Mouse (Mus musculus) erythroblast, adult 5-6 weeks (primary cell): ENCODE measurements around the gene Lpcat4. TPM values are rescaled to one million over a fixed set of nuclear protein-coding genes. Genes with fewer than 3 reads are reported as not detected.
A peak's percentile ranks its signal among the peaks of the same experiment; 100 is the strongest.
"Not testable (repeated sequence)": the region's sequence is repeated elsewhere in the genome, so short reads cannot be mapped to it uniquely, and the experiment has no call there.

Source experiments
- ATAC-seq: replicated peaks from 2 replicates; pipeline ENCODE4 v1.8.0; 2016; ENCODE audit warnings: moderate number of reproducible peaks, mild to moderate bottlenecking, moderate TSS enrichment, inconsistent platforms; ENCODE audit not compliant: poor library complexity, low FRiP score, severe bottlenecking
- total RNA-seq, 2 experiments: library from RNA; stranded (forward) in 1 of 2; stranded (reverse) in 1 of 2; fragments of 150-400 nt in 1 of 2; fragments of 200-764, 138-1000 nt in 1 of 2; gene quantifications; 2 replicates each; pipeline versions ENCODE4 v1.2.3 to v1.2.4; 2015 to 2017; ENCODE audit warnings: low replicate concordance in 2 of 2

The Lpcat4 gene
- total RNA-seq, 2 experiments from 2014 or later, result 2.6 to 8.6 TPM

DNA sequence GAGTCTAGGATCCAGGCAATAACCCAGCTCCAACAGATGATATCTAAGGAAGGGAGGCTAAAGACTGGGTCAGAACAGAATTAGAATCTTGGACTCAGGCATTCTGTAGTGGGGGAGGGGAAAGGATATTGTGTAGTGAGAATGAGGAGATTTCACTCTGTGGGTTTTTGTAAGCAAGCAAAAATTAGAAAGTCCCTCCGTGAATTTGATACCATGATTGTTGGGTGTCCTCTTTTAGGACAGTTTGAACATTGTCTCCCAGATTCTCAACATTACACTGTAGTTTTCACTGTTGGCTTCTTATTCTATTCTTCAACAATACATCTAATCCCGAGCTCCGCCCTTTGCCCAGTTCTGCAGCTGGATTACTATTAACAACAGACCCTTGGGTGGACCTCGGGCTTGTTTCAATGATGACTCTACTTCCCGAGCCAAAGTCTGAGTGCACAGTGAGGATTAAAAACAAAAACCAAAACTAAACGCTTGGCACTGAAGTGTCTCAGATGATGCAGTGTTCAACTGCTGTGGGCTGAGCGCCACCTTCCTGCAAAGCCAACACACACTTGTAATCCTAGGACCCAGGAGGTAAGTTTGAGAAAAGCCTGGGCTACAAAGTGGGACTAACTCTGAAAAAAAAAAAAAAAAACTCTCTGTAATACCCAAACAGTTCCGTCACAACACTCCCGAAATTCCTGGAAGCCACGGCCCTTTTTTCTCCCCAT lies 20.1 kb downstream of the Lpcat4 start, which contains the start of gene Nutm1:
Gene Nutm1, minus strand, starts transcription at position 51 of the 722 bp plus-strand sequence.
- ATAC-seq, result no peak

DNA sequence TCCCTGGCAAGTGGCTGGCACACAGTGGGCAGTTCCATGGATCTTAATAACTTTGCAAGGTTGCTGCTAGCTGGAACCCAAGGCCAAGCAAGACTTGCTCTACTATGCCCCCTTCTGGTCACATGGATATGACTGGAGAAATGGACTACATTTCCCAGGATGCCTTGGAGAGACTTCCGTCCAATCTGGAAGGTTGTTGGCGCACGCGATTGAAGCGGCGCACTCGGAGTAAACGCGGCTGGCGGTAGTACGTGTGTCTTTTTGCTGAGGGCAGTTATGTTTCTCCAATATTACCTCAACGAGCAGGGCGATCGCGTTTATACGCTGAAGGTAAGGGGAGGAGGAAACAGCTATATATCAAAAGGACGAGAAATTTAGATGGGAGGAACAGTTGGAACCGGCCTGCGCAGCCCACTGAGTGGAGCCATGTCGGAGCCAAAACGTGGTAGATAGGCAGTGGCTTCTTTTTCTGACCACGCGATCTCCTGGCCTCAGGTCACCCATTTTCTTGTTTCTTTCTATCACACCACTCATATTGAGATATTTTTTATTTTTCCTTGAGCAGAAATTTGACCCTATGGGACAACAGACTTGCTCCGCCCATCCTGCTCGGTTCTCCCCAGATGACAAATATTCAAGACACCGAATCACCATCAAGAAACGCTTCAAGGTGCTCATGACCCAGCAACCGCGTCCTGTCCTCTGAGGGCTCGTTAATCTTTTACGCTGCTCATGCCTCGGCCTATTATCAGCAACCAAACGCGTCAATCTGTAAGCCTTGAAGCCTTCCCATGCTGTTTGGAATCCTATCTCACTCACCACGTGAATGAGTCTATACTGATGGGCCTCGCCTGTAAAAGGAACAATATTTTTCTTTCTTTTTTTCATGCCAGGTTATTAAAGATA lies 22.7 kb downstream of the Lpcat4 start, which contains the start of gene Nop10:
Gene Nop10, plus strand, starts transcription at position 179 of the 906 bp plus-strand sequence.
- ATAC-seq, result peak; percentile 69

DNA sequence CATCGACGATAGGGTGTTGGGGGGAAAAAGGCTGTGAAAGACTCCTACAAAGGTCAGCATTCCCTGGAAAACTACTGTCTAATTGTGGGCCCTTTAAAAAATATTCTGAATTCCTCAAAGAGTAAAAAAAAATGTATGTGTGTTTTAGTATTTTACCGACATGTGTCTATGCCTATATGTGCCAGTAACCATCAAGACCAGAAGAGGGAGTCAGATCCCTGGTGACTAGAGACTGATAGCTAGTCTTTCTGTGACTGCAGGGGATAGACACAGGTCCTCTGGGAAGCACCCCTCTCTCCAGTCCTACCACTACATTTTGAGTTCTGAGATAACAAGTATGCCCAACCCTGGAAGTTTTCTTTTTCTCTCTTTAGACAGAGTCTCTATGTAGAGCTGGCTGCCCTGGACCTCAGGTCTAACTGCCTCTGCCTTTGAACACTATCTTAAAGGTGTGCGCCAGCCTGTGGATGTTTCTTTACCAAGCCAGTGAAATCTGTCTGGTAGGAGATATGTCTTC lies 23.6 kb downstream of the Lpcat4 start:
- ATAC-seq, result no peak

DNA sequence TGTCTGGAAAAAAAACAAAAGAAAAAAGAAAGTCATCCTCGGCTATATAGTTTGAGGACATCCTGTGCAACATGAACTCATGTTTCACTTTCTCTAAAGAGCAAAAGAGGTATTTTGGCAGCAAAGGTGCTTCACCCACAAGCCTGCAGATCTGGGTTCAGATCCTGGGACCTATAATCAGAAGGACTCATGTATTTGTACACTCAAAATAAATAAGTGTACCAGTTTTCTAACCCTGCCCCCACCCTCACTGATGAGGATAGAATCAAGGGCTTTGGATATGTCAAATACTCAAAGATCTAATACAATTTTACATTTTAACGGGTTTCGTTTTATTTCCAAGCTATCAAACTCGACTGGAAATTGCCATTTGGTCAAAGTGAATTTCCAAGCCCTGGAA lies 25.1 kb downstream of the Lpcat4 start:
- ATAC-seq, result no peak

DNA sequence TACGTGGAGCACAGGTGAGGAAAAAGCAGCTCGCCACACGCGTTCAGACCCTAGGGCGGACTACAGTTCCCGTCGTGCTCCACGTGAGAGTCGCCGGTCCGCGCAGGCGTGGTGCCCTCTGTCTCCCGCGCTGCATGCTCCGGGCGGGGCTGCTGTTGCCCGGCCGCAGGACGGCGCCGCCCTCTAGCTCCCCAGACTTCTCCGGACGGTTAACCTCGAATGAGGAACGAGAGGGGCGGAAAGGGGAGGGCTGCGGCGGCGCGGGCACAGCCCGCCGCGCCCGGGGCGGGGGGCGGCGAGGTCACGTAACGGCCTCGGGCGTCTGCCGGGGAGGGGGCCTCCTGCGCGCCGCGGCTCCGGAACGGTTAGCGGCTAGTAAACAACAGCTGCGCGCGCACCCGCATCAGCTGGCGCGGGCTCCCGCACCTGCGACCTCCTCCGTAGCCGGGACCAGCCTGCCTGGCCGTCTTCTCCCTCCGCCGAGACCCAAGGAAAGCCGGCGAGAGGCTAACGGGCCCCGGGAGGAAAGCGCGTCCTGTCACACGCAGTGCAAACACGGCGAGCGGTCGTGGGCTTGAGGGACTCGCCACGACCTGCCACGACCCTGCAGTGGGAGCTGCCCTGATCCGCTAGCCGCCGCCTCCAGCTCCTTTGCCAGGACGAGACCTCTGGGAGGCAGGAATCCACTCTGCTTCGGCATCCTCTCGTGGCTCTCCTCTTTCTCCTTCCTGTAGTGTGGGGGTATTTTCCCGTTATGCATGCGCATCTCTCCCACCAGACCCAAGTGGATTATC lies 26.4 kb downstream of the Lpcat4 start, which contains the start of gene Slc12a6:
Gene Slc12a6, plus strand, starts transcription at position 378 of the 794 bp plus-strand sequence.
- ATAC-seq, result peak; percentile 84

DNA sequence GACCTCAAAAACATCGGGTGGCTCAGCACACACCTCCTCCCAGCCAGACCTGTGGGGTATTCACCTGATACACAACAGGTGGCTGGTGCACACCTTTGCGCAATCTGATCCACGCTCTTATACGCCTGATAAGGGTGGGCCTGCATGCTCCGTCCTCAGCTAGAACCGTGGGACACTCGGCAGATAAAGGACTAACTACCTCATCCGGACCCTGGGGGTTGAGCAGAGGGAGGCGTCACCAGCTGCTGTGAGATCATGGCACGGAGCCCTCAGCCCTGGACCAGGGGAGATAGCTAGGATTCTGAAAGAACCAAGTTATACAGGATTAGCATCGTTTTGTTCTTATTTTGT lies 26.9 kb downstream of the Lpcat4 start, which contains the start of gene Gm21985:
Gene Gm21985, plus strand, starts transcription at position 73 of the 351 bp plus-strand sequence.
- peak; percentile 67 for ATAC-seq

DNA sequence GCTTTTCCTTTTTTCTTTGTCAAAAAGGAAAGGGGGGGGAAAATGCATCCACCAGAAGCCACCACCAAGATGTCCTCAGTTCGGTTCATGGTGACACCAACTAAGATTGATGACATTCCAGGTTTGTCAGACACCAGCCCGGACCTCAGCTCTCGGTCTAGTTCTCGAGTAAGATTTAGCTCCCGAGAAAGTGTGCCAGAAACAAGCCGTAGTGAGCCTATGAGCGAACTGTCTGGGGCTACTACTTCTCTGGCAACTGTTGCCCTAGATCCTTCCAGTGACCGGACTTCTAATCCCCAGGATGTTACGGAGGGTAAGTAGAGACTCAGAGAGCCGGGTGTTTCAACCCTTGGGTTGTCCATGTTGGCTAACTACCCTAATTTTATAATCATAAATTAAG lies 27.5 kb downstream of the Lpcat4 start:
- peak; percentile 5; the same call in 1 of the 2 replicates for ATAC-seq

DNA sequence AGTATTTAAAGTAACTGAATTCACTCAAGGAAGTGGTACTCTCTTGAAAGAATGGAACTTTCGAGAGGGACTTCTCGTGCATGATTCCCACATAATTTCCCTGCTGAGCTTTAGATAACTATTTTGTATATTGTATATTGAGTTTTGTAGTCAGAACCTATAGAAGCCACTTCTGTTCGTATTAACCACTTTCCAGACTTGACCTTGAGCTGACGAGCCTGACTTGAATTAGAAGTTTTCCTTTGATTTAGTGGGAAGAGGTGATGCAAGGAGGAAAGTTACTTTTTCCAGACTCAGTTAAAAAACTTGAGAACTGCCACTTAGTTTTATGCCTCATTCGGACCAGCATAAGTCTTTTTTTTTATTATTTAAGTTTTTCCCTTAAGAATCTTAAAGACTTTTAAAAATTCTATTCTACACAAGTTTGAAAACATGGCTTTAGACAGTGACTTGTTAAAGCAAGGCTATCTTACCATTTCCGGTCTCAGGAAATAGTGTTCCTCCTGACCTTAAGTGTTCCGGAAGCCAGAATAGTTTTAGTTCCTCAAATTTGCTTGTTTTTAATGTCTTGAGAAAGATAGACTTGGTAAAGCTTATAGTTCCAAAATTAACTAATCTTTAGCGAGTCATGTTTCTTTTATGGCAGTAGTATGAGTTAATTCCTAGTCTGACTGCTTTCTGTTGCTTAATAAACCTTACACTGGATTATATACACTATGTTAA lies 28.4 kb downstream of the Lpcat4 start:
- ATAC-seq, result no peak

DNA sequence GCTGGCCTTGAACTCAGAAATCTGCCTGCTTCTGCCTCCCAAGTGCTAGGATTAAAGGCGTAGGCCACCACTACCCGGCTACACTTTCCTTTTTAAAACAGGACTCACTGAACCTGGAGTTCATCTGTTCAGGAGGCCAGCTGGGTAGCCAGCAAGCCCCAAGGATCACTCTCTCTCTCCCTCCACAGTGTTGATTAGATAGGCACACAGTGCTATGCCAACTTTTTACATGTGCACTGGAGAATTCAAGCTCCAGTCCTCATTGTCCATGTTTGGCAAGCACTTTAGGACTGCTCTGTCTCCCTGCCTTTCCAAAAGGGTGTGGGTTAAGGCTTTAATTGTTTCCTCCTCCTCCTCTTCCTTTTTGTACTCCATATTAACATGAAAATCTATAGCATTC lies 30.7 kb downstream of the Lpcat4 start:
- ATAC-seq, result no peak

DNA sequence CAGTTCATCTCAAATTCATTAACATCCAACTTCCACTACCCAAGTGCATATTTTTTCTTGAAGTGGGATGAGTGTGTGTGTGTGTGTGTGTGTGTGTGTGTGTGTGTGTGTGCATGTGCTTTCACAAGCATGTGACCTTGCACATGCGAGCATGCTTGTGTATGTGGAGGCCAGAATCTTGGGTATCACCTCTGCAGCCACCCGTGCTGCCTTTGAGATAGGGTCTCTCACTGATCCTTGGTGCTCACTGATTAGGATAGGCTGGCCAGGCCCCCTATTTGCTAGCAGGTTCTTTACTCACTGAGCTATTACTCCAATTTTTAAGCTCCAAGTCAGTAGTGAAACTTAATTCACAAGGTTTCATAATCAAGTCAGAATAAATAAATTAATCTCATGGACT lies 33.6 kb downstream of the Lpcat4 start:
- ATAC-seq, result no peak

DNA sequence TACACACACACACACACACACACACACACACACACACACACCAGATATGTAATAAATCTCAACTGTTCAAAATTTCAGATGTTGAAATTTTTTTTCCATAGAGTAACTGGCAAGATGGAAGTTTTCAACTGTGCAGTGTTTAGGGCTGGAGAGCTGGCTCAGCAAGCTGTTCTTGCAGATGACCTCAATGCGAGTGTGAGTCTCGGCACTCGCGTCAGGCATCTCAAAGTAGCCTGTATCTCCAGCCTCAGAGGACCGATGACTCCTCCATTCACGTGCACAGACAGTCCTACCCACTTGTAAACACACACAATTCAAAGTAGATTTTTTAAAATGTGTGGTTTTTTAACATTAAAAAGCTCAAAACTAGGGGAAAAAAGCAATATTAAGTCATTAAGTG lies 34.2 kb downstream of the Lpcat4 start:
- ATAC-seq, result no peak

DNA sequence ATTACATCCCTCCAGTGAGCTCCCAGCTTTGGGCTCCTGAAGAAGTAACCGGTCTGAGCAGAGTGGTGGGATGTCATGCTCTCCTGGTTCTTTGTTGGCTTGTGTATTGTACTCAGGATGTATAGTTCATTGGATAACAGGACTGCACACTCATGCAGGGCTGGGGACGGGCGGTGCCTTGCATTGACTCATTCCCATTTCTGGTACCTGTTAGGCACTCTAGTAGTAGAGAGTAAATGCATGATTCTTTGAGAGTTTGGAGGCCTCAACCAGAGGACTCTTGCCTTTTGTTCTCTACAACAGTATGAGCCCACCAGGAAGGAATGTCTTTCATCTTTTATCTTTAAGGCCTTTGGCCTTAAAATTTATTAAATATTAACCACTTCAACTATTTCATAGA lies 37.6 kb downstream of the Lpcat4 start:
- no peak for ATAC-seq

DNA sequence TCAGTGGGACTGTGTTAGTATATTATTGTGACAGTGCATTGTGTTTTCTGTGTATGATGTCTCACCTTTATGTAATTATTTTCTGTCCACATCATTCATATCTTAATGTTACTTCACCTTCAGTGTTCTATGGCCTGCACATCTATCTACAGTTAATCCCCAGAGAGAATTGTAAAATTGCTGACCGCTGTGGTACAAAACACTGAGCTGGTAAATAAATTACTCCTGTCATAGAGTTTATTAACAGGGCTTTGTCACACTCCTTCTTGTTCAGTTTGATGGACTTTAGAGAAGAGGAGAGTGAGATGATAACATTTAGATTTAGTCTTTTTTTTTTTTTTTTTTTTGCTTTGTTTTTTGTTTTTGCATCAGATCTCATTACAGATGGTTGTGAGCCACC lies 43.6 kb downstream of the Lpcat4 start:
- ATAC-seq, result no peak

DNA sequence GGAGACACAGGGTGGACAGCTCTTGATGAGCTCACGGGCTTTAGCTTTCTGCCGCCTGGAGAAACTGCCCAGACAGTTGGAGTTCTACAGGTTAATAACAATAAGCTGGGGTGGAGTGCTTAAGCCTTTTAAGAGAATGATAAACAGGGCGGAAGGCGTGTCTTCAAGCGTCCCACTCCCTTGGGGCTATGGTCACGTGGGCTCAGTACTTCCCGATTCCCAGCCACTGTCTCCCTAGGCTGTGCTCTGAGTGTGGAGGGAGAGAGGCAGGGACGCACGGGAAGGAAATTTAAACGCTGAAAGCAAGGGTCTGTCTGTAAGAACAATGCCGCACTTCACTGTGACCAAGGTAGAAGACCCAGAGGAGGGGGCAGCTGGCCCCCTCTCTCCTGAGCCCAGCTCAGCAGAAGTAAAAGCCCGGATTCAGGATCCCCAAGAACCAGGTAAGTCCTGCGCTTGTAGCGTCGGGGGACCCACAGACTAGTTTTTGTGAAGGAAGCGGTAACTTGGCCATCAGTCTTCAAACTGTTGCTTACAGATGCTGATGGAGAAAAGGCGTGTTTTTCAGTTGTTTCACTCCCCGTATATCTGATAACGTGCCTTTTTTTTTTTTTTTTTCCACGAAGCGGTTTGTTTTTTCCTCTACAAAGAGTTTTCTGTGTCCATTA lies 45.2 kb downstream of the Lpcat4 start:
- ATAC-seq, result peak; percentile 83

DNA sequence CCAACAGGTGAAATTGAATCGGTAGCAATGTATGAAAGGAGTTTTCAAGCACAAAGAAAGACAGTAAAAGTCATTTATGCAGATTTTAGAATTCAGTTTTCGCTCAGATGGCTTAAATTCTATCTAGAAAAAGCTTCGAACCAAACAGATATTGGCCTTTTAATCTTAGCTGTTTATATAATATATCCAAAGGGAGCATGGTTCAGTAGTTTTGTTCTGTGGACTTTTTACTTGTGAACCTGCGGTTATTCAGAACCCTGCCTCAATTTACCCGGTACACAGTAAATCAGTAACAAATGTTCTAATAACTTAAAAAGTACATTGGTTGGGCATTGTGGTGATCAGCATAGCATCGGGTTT lies 45.7 kb downstream of the Lpcat4 start:
- ATAC-seq, result no peak

DNA sequence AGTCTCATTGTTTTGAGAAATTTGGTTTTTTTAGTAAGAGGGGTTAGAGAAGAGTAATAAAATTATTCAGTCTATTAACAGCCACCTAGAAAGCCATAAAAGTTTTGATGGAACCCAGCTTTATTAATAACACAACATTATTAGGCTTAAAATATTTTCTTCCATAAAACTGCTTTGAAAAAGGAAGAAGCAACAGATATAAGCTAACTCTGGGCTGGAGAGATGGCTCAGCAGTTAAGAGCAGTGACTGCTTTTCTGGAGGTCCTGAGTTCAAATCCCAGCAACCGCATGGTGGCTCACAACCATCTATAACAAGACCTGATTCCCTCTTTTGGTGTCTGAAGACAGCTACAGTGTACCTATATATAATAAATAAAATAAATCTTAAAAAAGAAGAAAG lies 46.8 kb downstream of the Lpcat4 start:
- not testable (repeated sequence) for ATAC-seq

DNA sequence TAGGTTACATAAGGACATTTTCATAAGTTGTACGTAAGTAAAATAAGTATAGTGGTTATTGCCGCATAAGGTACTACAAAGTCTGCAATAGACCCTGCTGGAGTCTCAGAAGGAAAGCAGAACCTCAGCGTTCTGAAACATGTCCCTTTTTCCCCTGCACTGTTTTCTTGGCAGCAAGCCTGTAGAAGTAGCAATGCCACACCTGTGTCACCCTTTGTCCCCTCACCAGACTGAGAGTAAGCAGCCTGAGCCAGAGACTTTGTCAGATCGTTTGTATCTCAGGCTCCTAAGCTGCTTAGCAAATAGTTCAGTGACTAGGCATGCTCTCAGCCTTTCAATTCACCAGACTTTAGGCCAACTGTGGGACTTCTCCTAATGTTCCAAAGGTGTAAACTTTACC lies 47.8 kb downstream of the Lpcat4 start:
- ATAC-seq, result no peak

DNA sequence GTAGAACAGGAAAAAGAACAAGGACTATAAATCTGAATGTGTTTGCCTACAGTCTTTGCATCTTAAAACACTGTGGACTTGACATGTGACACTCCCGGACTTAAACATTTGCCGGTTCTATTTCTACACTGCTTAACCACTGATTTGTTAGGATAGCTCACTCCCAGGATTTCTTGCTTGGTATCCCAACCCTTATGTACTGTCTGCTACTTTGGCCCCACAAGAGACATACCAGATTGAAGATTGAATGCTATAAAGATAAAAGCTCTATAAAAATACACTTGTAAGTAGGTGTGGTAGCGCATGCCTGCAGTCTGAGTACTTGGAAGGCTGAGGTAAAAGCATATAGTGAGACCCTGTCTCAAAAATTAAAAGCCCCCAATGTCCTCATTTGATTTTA lies 50.2 kb downstream of the Lpcat4 start:
- no peak for ATAC-seq

DNA sequence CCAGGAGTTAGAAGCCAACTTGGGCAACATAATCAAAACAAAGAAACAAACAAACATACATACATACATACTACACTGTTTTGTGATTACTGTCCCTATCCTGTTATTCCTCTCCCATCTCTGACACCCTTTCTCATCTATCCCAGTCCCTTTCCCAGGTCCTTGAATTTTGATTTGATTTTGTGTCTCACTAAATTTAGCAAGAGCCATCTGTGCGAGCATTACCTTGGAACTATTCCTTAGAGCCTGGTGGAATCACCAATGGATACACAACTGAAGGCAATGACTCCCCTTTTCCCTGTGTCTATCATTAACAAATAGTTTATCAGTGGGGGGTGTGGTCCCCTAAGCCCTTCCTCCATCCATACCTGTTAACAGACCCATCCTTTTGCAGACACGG lies 53.6 kb downstream of the Lpcat4 start:
- no peak for ATAC-seq
